Mouse (Mus musculus): Measurements from ENCODE around the gene Mbnl2. TPM values are rescaled to one million over a fixed set of nuclear protein-coding genes. Genes with fewer than 3 reads are reported as not detected.

The Mbnl2 gene
- total RNA-seq, 2 experiments from 2014 or later, result 248 to 251 TPM

DNA sequence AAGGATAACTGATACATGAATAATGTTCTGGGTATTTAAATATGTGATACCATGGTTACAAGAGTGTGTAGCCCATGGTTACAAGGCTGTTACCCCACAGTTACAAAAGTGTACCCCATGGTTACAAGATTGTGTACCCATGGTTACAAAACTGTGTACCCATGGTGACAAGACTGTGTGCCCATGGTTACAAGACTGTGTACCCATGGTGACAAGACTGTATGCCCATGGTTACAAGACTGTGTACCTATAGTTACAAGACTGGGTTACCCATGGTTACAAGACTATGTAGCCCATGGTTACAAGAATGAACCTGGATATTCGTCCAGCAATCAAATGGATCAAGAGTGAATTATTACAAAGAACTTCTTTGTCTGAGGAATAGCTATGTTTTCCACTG is 16.0 kb upstream of the Mbnl2 start:
- TF ChIP-seq CTCF (IDR thresholded peaks at IDR 0.05), result no peak
- H3K27ac ChIP-seq, result no peak overlapping the region
- no peak overlapping the region for H3K4me3 ChIP-seq
- intact Hi-C loops (cut with DNase I), result no loop called here
- DNase-seq (ENCODE audit: extremely low spot score in 1 of 2, low spot score in 2 of 2), result no peak

DNA sequence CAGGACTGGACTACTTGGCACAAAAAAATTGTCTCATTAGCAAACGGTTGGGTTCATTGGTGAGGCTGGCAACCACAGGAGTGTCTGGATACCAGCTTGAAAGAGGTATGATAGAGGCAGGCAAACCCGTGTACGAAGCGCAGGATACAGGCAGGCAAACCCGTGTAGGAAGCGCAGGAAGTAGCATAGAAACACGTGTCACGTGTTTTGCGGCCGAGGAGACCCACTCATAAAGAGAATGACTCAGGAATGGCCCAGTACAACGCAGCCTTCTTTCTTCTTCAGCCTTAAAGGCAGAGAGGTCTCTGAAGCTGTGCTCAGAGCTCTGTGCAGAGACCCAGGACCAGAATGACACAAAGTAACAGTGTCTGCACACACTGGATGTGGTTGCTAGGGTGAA is 13.9 kb upstream of the Mbnl2 start:
- TF ChIP-seq CTCF (IDR thresholded peaks at IDR 0.05), result no peak
- Histone ChIP-seq H3K4me3 (no peak overlapping the region), H3K27ac (peak overlapping the region; percentile 36; the same call in 1 of the 2 replicates)
- intact Hi-C loops (cut with DNase I), result loop anchor here (5.0 kb wide), 3 partner anchors 89 to 124 kb away; no protein-coding TSS in a partner anchor
- no peak for DNase-seq (ENCODE audit: extremely low spot score in 1 of 2, low spot score in 2 of 2)

DNA sequence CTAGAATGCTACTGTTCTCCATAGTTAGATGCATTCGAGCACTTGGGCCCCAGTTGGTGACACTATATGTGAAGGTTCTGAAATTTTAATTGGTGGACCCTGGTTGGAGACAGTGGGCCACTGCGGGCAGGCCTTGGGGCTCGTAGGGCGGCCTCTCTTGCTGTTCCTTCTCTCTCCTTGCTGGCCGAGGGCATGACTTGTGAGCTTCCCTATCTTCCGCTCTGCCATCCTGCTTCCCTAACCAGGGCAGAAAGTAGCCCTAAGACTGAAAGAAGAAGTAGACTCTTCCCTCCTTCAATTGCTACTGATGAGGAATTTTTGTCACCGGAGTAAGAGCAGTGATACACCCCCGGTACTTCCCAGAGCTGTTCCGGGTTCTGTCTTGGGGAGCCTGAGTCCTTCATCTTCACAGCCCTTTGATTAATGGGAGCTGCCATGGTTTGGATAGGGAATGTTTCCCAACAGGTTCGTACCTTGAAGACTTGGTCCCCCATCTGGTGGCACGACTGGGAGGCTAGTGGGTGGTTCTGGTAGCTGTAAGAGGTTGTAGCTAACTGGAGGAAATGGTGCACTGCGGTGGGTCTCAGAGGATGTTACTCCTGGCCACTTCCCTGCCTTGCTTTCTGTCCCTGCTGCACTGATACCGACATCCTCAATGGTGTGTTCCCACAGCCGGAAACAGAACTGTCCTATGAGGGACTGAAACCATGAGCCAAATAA is 12.6 kb upstream of the Mbnl2 start:
- no peak for TF ChIP-seq CTCF (IDR thresholded peaks at IDR 0.05)
- no peak for DNase-seq (ENCODE audit: extremely low spot score in 1 of 2, low spot score in 2 of 2)
- H3K27ac ChIP-seq, result no peak overlapping the region
- H3K4me3 ChIP-seq, result no peak overlapping the region
- intact Hi-C loops (cut with DNase I), result loop anchor here (5.0 kb wide), 3 partner anchors 91 to 126 kb away; no protein-coding TSS in a partner anchor

DNA sequence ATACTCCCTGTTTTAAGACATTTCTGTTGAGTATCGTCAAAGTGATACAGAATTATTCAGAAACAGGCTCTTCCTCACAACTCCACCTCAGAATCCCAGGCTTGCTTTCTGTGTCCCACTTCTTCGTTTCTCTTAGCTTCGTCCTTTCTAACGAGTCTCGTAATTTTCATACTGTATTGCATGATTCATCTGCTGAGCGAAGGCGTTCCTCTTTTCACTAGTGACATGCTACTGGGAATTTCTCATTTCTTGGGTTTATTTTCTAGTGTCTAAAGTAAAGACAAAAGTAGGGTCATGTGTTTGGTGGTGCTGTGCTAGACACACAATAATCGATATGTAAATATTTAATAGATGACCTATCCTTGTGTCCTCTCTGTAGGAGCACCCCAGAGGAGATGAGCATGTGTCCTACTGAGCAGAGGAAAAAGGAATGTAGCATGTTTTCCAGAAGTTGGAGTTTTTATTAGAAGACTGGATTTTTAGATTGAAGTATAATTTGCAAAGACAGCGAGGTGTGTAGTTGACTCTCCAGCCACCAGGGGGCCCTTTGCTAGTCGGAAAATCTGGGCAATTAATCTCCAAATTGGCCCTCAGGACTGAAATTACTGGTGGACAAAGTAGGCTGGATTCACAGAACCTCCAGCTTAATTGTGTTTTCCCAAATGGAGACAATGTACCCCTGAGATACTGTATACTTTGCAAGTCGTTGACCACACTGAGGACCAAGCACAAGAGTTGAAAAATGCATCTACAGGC is 11.9 kb upstream of the Mbnl2 start:
- DNase-seq (ENCODE audit: extremely low spot score in 1 of 2, low spot score in 2 of 2), result no peak
- H3K27ac ChIP-seq, result no peak overlapping the region
- intact Hi-C loops (cut with DNase I), result loop anchor here (2.0 to 5.0 kb wide), 4 partner anchors 91 to 135 kb away; no protein-coding TSS in a partner anchor
- no peak overlapping the region for H3K4me3 ChIP-seq
- TF ChIP-seq CTCF (IDR thresholded peaks at IDR 0.05), result peak; percentile 76

DNA sequence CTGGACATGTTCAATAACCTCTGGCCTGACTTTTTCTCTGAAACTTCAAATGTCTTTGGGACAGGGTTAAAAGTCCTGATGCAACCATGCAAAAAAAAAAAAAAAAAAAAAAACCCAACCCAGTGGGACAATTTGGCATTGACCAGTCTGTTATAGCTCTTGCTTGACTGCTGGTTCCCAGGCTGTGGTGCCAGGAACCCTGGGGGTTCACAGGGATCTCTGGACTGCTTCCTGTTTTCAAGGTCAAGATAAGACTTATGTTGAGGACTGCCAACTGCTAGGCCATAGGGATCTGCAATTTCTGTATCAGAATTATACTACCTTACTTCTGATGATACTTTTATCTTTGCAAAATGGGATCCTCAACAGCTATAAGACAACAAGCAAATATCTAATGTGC is 9.6 kb upstream of the Mbnl2 start:
- no peak overlapping the region for H3K4me3 ChIP-seq
- intact Hi-C loops (cut with DNase I), result loop anchor here (2.0 kb wide), 1 partner anchor 133 kb away; no protein-coding TSS in a partner anchor
- H3K27ac ChIP-seq, result no peak overlapping the region
- no peak for TF ChIP-seq CTCF (IDR thresholded peaks at IDR 0.05)
- no peak for DNase-seq (ENCODE audit: extremely low spot score in 1 of 2, low spot score in 2 of 2)

DNA sequence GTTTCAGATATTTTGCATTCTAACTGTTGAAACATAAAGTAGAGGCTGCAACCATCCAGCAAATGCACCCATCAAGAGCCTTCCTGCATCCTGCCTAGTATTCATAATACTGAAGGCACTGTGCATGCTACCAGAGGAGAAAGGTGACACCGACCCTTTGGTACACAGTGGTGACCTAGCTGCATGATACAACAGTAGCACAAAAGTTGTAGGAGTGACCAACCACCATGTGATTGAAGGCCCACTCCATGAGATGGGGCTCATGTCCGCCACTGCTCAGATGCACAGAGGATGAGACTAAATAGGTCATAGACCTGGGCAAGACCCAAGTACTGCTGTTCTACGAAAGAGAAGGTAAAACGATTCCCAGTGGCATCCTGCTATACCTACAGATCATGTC is 8.3 kb upstream of the Mbnl2 start:
- no peak for DNase-seq (ENCODE audit: extremely low spot score in 1 of 2, low spot score in 2 of 2)
- TF ChIP-seq CTCF (IDR thresholded peaks at IDR 0.05), result no peak
- intact Hi-C loops (cut with DNase I), result no loop called here
- Histone ChIP-seq H3K27ac (no peak overlapping the region), H3K4me3 (no peak overlapping the region)

DNA sequence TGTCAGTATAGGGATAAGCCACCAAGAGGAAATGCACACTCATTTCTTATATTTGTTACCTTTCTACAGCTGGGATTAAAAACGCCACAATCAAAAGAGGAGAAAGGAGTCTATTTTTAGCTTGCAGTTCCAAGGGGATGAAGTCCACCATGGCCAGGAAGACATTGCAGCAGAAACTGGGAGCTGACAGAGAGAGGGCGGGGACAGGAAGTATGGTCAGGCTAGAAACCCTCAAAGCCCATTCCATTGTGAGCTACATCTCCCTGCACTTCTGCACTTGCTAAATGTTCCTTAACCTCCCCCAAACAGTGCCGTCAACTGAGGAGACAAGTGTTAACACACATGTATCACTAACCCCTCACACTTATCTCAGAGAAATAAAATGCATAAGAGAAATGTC is 5.4 kb upstream of the Mbnl2 start:
- no peak overlapping the region for H3K4me3 ChIP-seq
- intact Hi-C loops (cut with DNase I), result no loop called here
- H3K27ac ChIP-seq, result no peak overlapping the region
- no peak for DNase-seq (ENCODE audit: extremely low spot score in 1 of 2, low spot score in 2 of 2)
- no peak for TF ChIP-seq CTCF (IDR thresholded peaks at IDR 0.05)

DNA sequence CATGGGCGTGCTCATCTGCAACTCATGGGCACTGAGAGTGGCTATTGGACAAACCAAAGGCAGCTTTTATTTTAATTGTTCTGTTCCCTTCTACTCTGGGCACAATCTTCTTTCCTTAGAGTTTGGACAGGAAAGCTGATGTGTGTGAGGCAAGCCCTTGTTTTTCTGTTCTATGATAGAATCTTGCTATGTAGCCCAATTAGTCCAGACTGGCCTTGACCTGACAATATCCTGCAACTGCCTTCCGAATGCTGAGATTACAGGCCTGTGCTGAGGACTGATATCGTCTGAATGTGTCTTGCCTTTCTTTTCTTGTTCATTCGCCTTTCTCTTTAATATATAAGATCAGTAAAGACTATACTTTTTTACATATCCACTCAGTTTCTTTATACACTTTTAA is 4.8 kb upstream of the Mbnl2 start:
- no peak for DNase-seq (ENCODE audit: extremely low spot score in 1 of 2, low spot score in 2 of 2)
- Histone ChIP-seq H3K4me3 (no peak overlapping the region), H3K27ac (no peak overlapping the region)
- no peak for TF ChIP-seq CTCF (IDR thresholded peaks at IDR 0.05)
- intact Hi-C loops (cut with DNase I), result no loop called here

DNA sequence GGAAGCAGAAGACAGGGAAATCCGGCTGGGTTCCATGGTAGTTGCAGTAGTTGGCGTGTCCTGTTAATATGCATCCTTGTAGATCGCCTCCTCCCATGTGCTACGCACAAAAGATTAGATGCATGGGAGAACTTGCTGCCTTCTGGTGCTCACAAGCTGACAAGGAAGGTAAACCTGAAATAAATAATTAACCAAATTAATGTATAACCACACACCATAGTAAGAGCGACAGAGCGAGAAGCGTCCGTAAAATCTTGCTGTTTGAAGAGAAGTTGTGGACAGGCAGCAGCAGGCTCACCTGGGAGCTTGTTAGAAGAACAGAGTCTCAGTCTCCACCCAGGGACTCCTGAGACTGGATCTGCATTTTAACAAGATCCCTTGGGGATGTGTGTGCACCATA is 4.4 kb upstream of the Mbnl2 start:
- no peak overlapping the region for H3K27ac ChIP-seq
- H3K4me3 ChIP-seq, result no peak overlapping the region
- TF ChIP-seq CTCF (IDR thresholded peaks at IDR 0.05), result no peak
- intact Hi-C loops (cut with DNase I), result no loop called here
- DNase-seq (ENCODE audit: extremely low spot score in 1 of 2, low spot score in 2 of 2), result no peak

DNA sequence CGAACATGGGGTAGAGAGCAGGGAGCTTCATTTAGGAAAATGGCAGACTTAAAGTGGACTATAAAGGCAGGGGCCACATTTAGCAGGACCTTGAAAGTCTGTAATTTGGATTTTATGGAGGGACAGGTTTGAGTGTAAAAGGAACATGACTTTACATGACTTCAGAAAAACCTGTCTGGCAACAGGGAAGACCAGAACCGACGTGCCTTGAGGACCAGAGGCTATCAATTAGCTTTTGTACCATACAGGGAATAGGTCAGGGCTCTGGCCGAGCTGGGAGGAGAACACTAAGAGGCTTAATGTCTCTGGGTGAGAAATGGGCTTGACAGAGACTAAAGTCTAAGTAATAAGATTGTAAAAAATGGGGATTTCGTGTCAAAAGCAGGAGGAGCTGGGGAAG is 1.7 kb upstream of the Mbnl2 start:
- Histone ChIP-seq H3K27ac (no peak overlapping the region), H3K4me3 (no peak overlapping the region)
- intact Hi-C loops (cut with DNase I), result no loop called here
- no peak for DNase-seq (ENCODE audit: extremely low spot score in 1 of 2, low spot score in 2 of 2)
- no peak for TF ChIP-seq CTCF (IDR thresholded peaks at IDR 0.05)

DNA sequence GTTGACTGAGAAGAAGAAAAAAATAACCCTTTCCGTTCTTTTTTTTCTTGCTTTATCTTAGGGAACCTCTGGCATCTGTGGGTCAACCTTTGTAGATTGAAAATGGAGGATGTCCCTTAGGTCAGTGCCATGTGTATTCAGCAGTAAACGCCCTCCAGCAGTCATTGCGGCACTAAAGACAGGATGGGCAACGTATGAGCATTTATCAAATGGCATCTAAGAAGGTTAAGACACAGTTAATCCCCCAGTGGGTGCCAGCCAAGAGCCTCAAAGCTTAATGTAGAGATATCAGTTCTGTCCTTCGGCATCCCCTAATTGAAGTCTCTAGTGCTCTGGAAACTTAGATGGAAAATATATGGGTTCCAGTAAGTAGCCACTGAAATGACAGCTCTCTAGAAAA is 723 bp upstream of the Mbnl2 start:
- H3K4me3 ChIP-seq, result peak overlapping the region; percentile 71
- no peak for TF ChIP-seq CTCF (IDR thresholded peaks at IDR 0.05)
- intact Hi-C loops (cut with DNase I), result loop anchor here (5.0 kb wide), 3 partner anchors 118 to 197 kb away; no protein-coding TSS in a partner anchor
- H3K27ac ChIP-seq, result peak overlapping the region; percentile 98
- no peak for DNase-seq (ENCODE audit: extremely low spot score in 1 of 2, low spot score in 2 of 2)

DNA sequence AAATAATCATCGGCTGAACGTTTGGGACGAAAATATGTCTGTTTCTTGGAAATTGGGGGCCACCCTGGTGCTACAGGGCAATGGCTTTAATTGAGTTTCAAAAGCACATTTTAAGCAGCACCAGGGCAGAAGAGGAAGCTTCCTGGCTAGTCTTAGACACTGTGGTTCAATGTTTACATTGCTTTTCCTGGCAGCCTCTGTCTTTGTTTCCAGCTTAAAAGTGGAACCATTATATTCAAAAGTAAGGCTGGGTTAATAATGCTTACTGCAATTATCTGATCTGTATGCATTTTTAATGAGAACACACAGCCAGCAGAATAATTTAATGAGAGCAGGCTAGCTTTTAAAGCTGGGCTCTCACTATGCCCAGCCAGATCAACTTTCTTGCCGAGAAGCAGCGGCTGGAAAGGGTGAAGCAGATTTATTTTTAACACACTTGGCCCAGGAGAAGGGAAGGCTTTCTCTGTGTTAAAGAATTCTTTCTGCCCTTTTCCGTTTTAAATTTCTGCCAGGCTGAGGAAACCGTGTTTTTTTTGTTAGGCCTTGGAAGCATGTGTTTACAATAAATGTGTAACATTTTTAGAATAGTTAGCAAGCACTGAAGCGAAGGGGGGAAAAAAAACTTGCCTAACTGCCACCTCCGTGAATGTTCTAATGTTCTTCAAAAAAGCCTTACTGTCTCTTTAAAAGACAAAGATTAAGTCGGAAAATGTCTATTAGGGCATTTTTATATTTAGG is 1.0 kb downstream of the Mbnl2 start:
- Histone ChIP-seq H3K27ac (peak overlapping the region; percentile 98), H3K4me3 (peak overlapping the region; percentile 71)
- intact Hi-C loops (cut with DNase I), result loop anchor here (2.0 to 5.0 kb wide), 4 partner anchors 116 to 200 kb away; no protein-coding TSS in a partner anchor
- no peak for TF ChIP-seq CTCF (IDR thresholded peaks at IDR 0.05)
- no peak for DNase-seq (ENCODE audit: extremely low spot score in 1 of 2, low spot score in 2 of 2)
